Mouse (Mus musculus): Measurements from ENCODE around the gene Gm10800.
"Not testable (repeated sequence)": the region's sequence is repeated elsewhere in the genome, so short reads cannot be mapped to it uniquely, and the experiment has no call there.

Gene Gm10800

GRCm38 (mm10) chr2:98667201-98667600 is at the start of gene Gm10800:
Gm10800 (minus strand) TSS chr2:98667301.
- DNase-seq: not testable (repeated sequence)

GRCm38 (mm10) chr2:98697533-98697932 is 30.4 kb upstream of the Gm10800 start:
- DNase-seq: no peak

- not testable (repeated sequence) for DNase-seq
Measured at GRCm38 (mm10) chr2:98661937-98662336, 5.2 kb downstream of the Gm10800 start, which contains the start of gene Gm10801. Gm10801 (plus strand) TSS chr2:98662237.

Data from lung, postnatal 14 days (tissue).